ENCODE assay signal across 33 mouse cellular contexts in genomic region chr11:86810572-86811325, GRCm38 (mm10). TPM values are rescaled to one million over a fixed set of nuclear protein-coding genes. Genes with fewer than 3 reads are reported as not detected.
DNase-seq lines count a peak whose midpoint lies in the region; ATAC-seq and TF ChIP-seq lines count a peak whose summit lies in the region.
"Had no signal": no experiment of that assay in that cellular context is flagged by ENCODE, and none has a peak within 500 bp of the region (broad histone marks: within the 10 kb centered on the region; RNA-seq: fewer than 3 reads in every experiment).

No protein-coding gene starts in this region.

- H3K27me3 ChIP-seq in liver, postnatal 0 days (ENCODE audit: insufficient read depth, low read length): no peaks in the 10 kb centered on the region
- H3K27me3 ChIP-seq in liver, embryonic 11.5 days (replicated peaks; ENCODE audit: control insufficient read depth, insufficient read depth, low read length): no peaks in the 10 kb centered on the region
- no peaks in the 10 kb centered on the region; the same call in 1 of the 2 replicates for H3K27me3 ChIP-seq in kidney, embryonic 16.5 days (ENCODE audit: insufficient read depth, low read length)
- no peaks in the 10 kb centered on the region for H3K27me3 ChIP-seq in limb, embryonic 10.5 days (ENCODE audit: low read depth, poor library complexity, severe bottlenecking)
- H3K27me3 ChIP-seq: embryonic facial prominence, embryonic 13.5 days; heart, embryonic 13.5 days; intestine, embryonic 15.5 days; limb, embryonic 15.5 days; lung, embryonic 15.5 days; neural tube, embryonic 12.5 days; stomach, embryonic 15.5 days had no signal

- H3K9ac ChIP-seq in liver, postnatal 0 days (replicated peaks): no peak overlapping the region
- no peak overlapping the region for H3K9ac ChIP-seq in liver, embryonic 11.5 days (ENCODE audit: low read depth, low read length)
- H3K9ac ChIP-seq in kidney, embryonic 16.5 days (replicated peaks; ENCODE audit: low read length): no peak overlapping the region
- H3K9ac ChIP-seq: embryonic facial prominence, embryonic 13.5 days; heart, embryonic 13.5 days; hindbrain, embryonic 14.5 days; intestine, embryonic 15.5 days; limb, embryonic 15.5 days; lung, embryonic 15.5 days; neural tube, embryonic 12.5 days; stomach, embryonic 15.5 days had no signal

- DNase-seq in liver, postnatal 0 days: peak; percentile 50
- no peak for DNase-seq in liver, embryonic 11.5 days (ENCODE audit: low spot score)
- DNase-seq in 3134 (ENCODE audit: extremely low read depth, insufficient read length, low spot score): peak; percentile 18
- DNase-seq in CD4-positive helper T cell, adult 2 months (ENCODE audit: low read depth, low spot score): peak; percentile 67
- DNase-seq in limb, embryonic 10.5 days (ENCODE audit: low spot score): no peak
- DNase-seq: adrenal gland, adult 8-10 months; cerebellum, adult 11-12 months; cerebellum, adult 9-11 months; gastrocnemius, adult 2 months; gastrocnemius, postnatal 36 days; heart, adult 2 months; heart, postnatal 10 days; kidney, adult 2 months; kidney, postnatal 4 days; layer of hippocampus, postnatal 36 days; left cerebral cortex, postnatal 4 days; lung, postnatal 4 days; midbrain, embryonic 14.5 days had no signal

- H3K36me3 ChIP-seq in liver, postnatal 0 days (replicated peaks; ENCODE audit: insufficient read depth, low read length): no peaks in the 10 kb centered on the region
- H3K36me3 ChIP-seq in liver, embryonic 11.5 days (ENCODE audit: control insufficient read depth, insufficient read depth, low read length): no peaks in the 10 kb centered on the region
- no peaks in the 10 kb centered on the region for H3K36me3 ChIP-seq in kidney, embryonic 16.5 days (ENCODE audit: insufficient read depth, low read length)
- H3K36me3 ChIP-seq in limb, embryonic 10.5 days: peaks cover 7% of the 10 kb centered on the region
- H3K36me3 ChIP-seq: embryonic facial prominence, embryonic 13.5 days; intestine, embryonic 15.5 days; limb, embryonic 15.5 days; lung, embryonic 15.5 days; neural tube, embryonic 12.5 days; stomach, embryonic 15.5 days had no signal

- no peak overlapping the region for H3K4me3 ChIP-seq in liver, postnatal 0 days (ENCODE audit: low read depth, low read length)
- H3K4me3 ChIP-seq in liver, embryonic 11.5 days (ENCODE audit: low read depth, low read length): no peak overlapping the region
- H3K4me3 ChIP-seq in brown adipose tissue, adult 24 weeks (ENCODE audit: insufficient read depth, low read depth, low read length): no peak overlapping the region
- no peak overlapping the region for H3K4me3 ChIP-seq in kidney, embryonic 16.5 days (ENCODE audit: low read length)
- no peak overlapping the region for H3K4me3 ChIP-seq in limb, embryonic 10.5 days
- H3K4me3 ChIP-seq: embryonic facial prominence, embryonic 13.5 days; erythroblast, embryonic 14.5 days; gastrocnemius, adult 2 months; heart, adult 2 months; heart, embryonic 13.5 days; intestine, embryonic 15.5 days; limb, embryonic 15.5 days; lung, embryonic 15.5 days; neural tube, embryonic 12.5 days; stomach, embryonic 15.5 days had no signal

- H3K27ac ChIP-seq in liver, postnatal 0 days (ENCODE audit: low read depth): peak overlapping the region; percentile 71
- no peak overlapping the region for H3K27ac ChIP-seq in liver, embryonic 11.5 days (ENCODE audit: low read depth, low read length)
- peak overlapping the region; percentile 64; the same call in 1 of the 2 replicates for H3K27ac ChIP-seq in brown adipose tissue, adult 24 weeks (replicated peaks; ENCODE audit: low read depth, low read length)
- no peak overlapping the region for H3K27ac ChIP-seq in kidney, embryonic 16.5 days (ENCODE audit: low read length)
- no peak overlapping the region for H3K27ac ChIP-seq in limb, embryonic 10.5 days
- H3K27ac ChIP-seq: embryonic facial prominence, embryonic 13.5 days; gastrocnemius, adult 2 months; heart, adult 2 months; heart, embryonic 13.5 days; hindbrain, embryonic 14.5 days; intestine, embryonic 15.5 days; kidney, postnatal 0 days; limb, embryonic 15.5 days; lung, embryonic 15.5 days; neural tube, embryonic 12.5 days; stomach, embryonic 15.5 days had no signal

- TF ChIP-seq EP300 in liver, postnatal 0 days (IDR thresholded peaks at IDR 0.05; ENCODE audit: low read depth): no peak; the same call in 1 of the 2 replicates

- no peak overlapping the region for H3K4me2 ChIP-seq in liver, postnatal 0 days (ENCODE audit: low read depth, low read length)
- no peak overlapping the region for H3K4me2 ChIP-seq in liver, embryonic 11.5 days
- H3K4me2 ChIP-seq in kidney, embryonic 16.5 days (replicated peaks; ENCODE audit: low read depth, low read length): no peak overlapping the region
- H3K4me2 ChIP-seq: embryonic facial prominence, embryonic 13.5 days; heart, embryonic 13.5 days; hindbrain, embryonic 14.5 days; intestine, embryonic 15.5 days; limb, embryonic 15.5 days; lung, embryonic 15.5 days; neural tube, embryonic 12.5 days; stomach, embryonic 15.5 days had no signal

- 92% methylated on average over 2 of the region's 2 CpGs for WGBS in liver, postnatal 0 days (ENCODE audit: insufficient replicate concordance)
- 84% methylated on average over 2 of the region's 2 CpGs for WGBS in liver, embryonic 11.5 days
- whole genome bisulfite sequencing in kidney, embryonic 16.5 days: 90% methylated on average over 2 of the region's 2 CpGs
- WGBS in limb, embryonic 10.5 days: 87% methylated on average over 2 of the region's 2 CpGs

- H3K9me3 ChIP-seq in liver, postnatal 0 days (ENCODE audit: low read length): no peaks in the 10 kb centered on the region
- H3K9me3 ChIP-seq in liver, embryonic 11.5 days (ENCODE audit: control insufficient read depth, low read length): no peaks in the 10 kb centered on the region
- H3K9me3 ChIP-seq in kidney, embryonic 16.5 days (ENCODE audit: low read length): no peaks in the 10 kb centered on the region
- no peaks in the 10 kb centered on the region for H3K9me3 ChIP-seq in limb, embryonic 10.5 days (replicated peaks)
- H3K9me3 ChIP-seq: embryonic facial prominence, embryonic 13.5 days; heart, embryonic 13.5 days; intestine, embryonic 15.5 days; limb, embryonic 15.5 days; lung, embryonic 15.5 days; neural tube, embryonic 12.5 days; stomach, embryonic 15.5 days had no signal

- ATAC-seq in liver, postnatal 0 days: peak; percentile 54
- ATAC-seq in liver, embryonic 11.5 days (replicated peaks; ENCODE audit: low FRiP score): no peak
- ATAC-seq in kidney, embryonic 16.5 days (ENCODE audit: low FRiP score, low TSS enrichment): no peak
- no peak for ATAC-seq in inflammation-experienced regulatory T-cells, adult 6 months
- ATAC-seq: activated CD4-positive, CD25-positive, alpha-beta regulatory T cell, adult 4 months; forebrain, embryonic 16.5 days; intestine, embryonic 15.5 days had no signal

- peaks cover 11% of the 10 kb centered on the region for H3K4me1 ChIP-seq in liver, postnatal 0 days (ENCODE audit: insufficient read depth)
- H3K4me1 ChIP-seq in liver, embryonic 11.5 days (replicated peaks; ENCODE audit: control insufficient read depth, insufficient read depth, low read length): no peaks in the 10 kb centered on the region
- no peaks in the 10 kb centered on the region for H3K4me1 ChIP-seq in brown adipose tissue, adult 24 weeks (ENCODE audit: control insufficient read depth, insufficient read depth, insufficient read length, low read length)
- peaks cover 3% of the 10 kb centered on the region; the same call in 1 of the 2 replicates for H3K4me1 ChIP-seq in kidney, embryonic 16.5 days (ENCODE audit: insufficient read depth, low read length)
- peaks cover 4% of the 10 kb centered on the region; the same call in 1 of the 2 replicates for H3K4me1 ChIP-seq in limb, embryonic 10.5 days
- H3K4me1 ChIP-seq: neural tube, embryonic 12.5 days had no signal

- TF ChIP-seq CTCF in liver, postnatal 0 days (IDR thresholded peaks at IDR 0.05; ENCODE audit: low read depth): no peak

RNA-seq across cellular contexts. Expression of gene Dhx40, which starts 3.2 kb away (rescaled TPM):
- polyA plus RNA-seq in liver, postnatal 0 days (2015; fragmentation: Nextera tagmentation; extraction: Ambion mirVana): 7.8 and 8.0 TPM in 2 replicates
- polyA plus RNA-seq in liver, embryonic 11.5 days (2014; fragmentation: Nextera tagmentation; extraction: Ambion mirVana): 15.4 and 16.4 TPM in 2 replicates
- polyA plus RNA-seq in brown adipose tissue, adult 24 weeks (2012; ENCODE audit: insufficient read depth, insufficient read length, missing spikeins): 18.5 and 20.4 TPM in 2 replicates
- polyA plus RNA-seq in kidney, embryonic 16.5 days (2015; fragmentation: Nextera tagmentation; extraction: Ambion mirVana): 37.8 and 38.4 TPM in 2 replicates
- polyA plus RNA-seq in inflammation-experienced regulatory T-cells, adult 6 months (2017; shearing (Covaris generic)): 10 to 100 TPM; 13.2 to 26.8 (median 14.3) TPM
- 28.4 and 36.1 TPM in 2 replicates for polyA plus RNA-seq in limb, embryonic 10.5 days (2016; fragmentation: Nextera tagmentation; extraction: Ambion mirVana)

RNA-seq across cellular contexts. Expression of gene Cltc, which starts 53.4 kb away (rescaled TPM):
- 34.1 and 42.4 TPM in 2 replicates for polyA plus RNA-seq in liver, postnatal 0 days (2015; fragmentation: Nextera tagmentation; extraction: Ambion mirVana)
- polyA plus RNA-seq in liver, embryonic 11.5 days (2014; fragmentation: Nextera tagmentation; extraction: Ambion mirVana): 157 and 185 TPM in 2 replicates
- 106 and 155 TPM in 2 replicates for polyA plus RNA-seq in brown adipose tissue, adult 24 weeks (2012; ENCODE audit: insufficient read depth, insufficient read length, missing spikeins)
- polyA plus RNA-seq in kidney, embryonic 16.5 days (2015; fragmentation: Nextera tagmentation; extraction: Ambion mirVana): 174 and 186 TPM in 2 replicates
- 100 to 1,000 TPM in 1 of 3 experiments, 10 to 100 TPM in 2; 73.6 to 108 (median 79.1) TPM for polyA plus RNA-seq in inflammation-experienced regulatory T-cells, adult 6 months (2017; shearing (Covaris generic))
- 107 and 127 TPM in 2 replicates for polyA plus RNA-seq in limb, embryonic 10.5 days (2016; fragmentation: Nextera tagmentation; extraction: Ambion mirVana)

Comparison
In these comparisons a context has a peak if more than half of its experiments do, and no peak if none do; other contexts are left out.
1. DNase-seq: peak in liver, postnatal 0 days (single experiment), 3134 (single experiment) and CD4-positive helper T cell, adult 2 months (single experiment); none in liver, embryonic 11.5 days (single experiment) and limb, embryonic 10.5 days (single experiment).
2. H3K27ac ChIP-seq: peak in liver, postnatal 0 days (single experiment) and brown adipose tissue, adult 24 weeks (single experiment); none in liver, embryonic 11.5 days (single experiment), kidney, embryonic 16.5 days (single experiment) and limb, embryonic 10.5 days (single experiment).